Mouse (Mus musculus): Measurements from ENCODE around the gene Mturn. TPM values are rescaled to one million over a fixed set of nuclear protein-coding genes. Genes with fewer than 3 reads are reported as not detected.

Mturn gene
- polyA plus RNA-seq, 1 experiment from 2014 or later, result 8.6 TPM

- no peak for ATAC-seq (ENCODE audit: insufficient number of reproducible peaks, insufficient read depth, low FRiP score, low read depth)
Observed at GRCm38 (mm10) chr6:54737255-54737654, 55.8 kb downstream of the Mturn start.

GRCm38 (mm10) chr6:54737684-54738083, 56.3 kb downstream of the Mturn start:
- Histone ChIP-seq H3K27me3 (ENCODE audit: control insufficient read depth, insufficient read depth, low read length) (no peaks in the 10 kb centered on the region), H3K27ac (replicated peaks in 1 of 2; ENCODE audit: control insufficient read depth in 1 of 2, insufficient read depth in 1 of 2, low read depth in 2 of 2, low read length in 2 of 2) (no peak overlapping the region), H3K9me3 (ENCODE audit: control insufficient read depth, low read length) (no peaks in the 10 kb centered on the region), H3K4me1 (ENCODE audit: control insufficient read depth in 2 of 2, insufficient read depth in 2 of 2, low read length in 2 of 2) (no peaks in the 10 kb centered on the region), H3K4me3 (ENCODE audit: control insufficient read depth in 1 of 2, insufficient read depth in 1 of 2, low read depth in 1 of 2, low read length in 2 of 2) (no peak overlapping the region), H3K9ac (ENCODE audit: low read length) (no peak overlapping the region), H3K36me3 (ENCODE audit: control insufficient read depth, insufficient read depth, low read length) (no peaks in the 10 kb centered on the region), H3K4me2 (ENCODE audit: low read length) (no peak overlapping the region)
- ATAC-seq (ENCODE audit: insufficient number of reproducible peaks, insufficient read depth, low FRiP score, low read depth), result no peak
- WGBS, result 74% methylated on average over 3 of the region's 3 CpGs

More at GRCm38 (mm10) chr6:54737255-54737654, 55.8 kb downstream of the Mturn start:
- Histone ChIP-seq H3K4me2 (ENCODE audit: low read length) (no peak overlapping the region), H3K27ac (replicated peaks in 1 of 2; ENCODE audit: control insufficient read depth in 1 of 2, insufficient read depth in 1 of 2, low read depth in 2 of 2, low read length in 2 of 2) (no peak overlapping the region), H3K4me3 (ENCODE audit: control insufficient read depth in 1 of 2, insufficient read depth in 1 of 2, low read depth in 1 of 2, low read length in 2 of 2) (no peak overlapping the region), H3K9ac (ENCODE audit: low read length) (no peak overlapping the region), H3K36me3 (ENCODE audit: control insufficient read depth, insufficient read depth, low read length) (no peaks in the 10 kb centered on the region), H3K4me1 (ENCODE audit: control insufficient read depth in 2 of 2, insufficient read depth in 2 of 2, low read length in 2 of 2) (no peaks in the 10 kb centered on the region), H3K27me3 (ENCODE audit: control insufficient read depth, insufficient read depth, low read length) (no peaks in the 10 kb centered on the region), H3K9me3 (ENCODE audit: control insufficient read depth, low read length) (no peaks in the 10 kb centered on the region)
- 78% methylated on average over 3 of the region's 3 CpGs for WGBS

GRCm38 (mm10) chr6:54749056-54749455, 67.6 kb downstream of the Mturn start:
- H3K4me1 ChIP-seq (ENCODE audit: control insufficient read depth in 2 of 2, insufficient read depth in 2 of 2, low read length in 2 of 2), result peaks cover 0 to 2% of the 10 kb centered on the region in 2 experiments; a peak in 1 of 4 replicates
- ATAC-seq (ENCODE audit: insufficient number of reproducible peaks, insufficient read depth, low FRiP score, low read depth), result no peak
- H3K9me3 ChIP-seq (ENCODE audit: control insufficient read depth, low read length), result no peaks in the 10 kb centered on the region
- H3K9ac ChIP-seq (ENCODE audit: low read length), result no peak overlapping the region
- H3K4me2 ChIP-seq (ENCODE audit: low read length), result no peak overlapping the region
- H3K4me3 ChIP-seq (ENCODE audit: control insufficient read depth in 1 of 2, insufficient read depth in 1 of 2, low read depth in 1 of 2, low read length in 2 of 2), result no peak overlapping the region
- H3K27me3 ChIP-seq (ENCODE audit: control insufficient read depth, insufficient read depth, low read length), result no peaks in the 10 kb centered on the region
- H3K27ac ChIP-seq (replicated peaks in 1 of 2; ENCODE audit: control insufficient read depth in 1 of 2, insufficient read depth in 1 of 2, low read depth in 2 of 2, low read length in 2 of 2), result no peak overlapping the region
- 86% methylated on average over 7 of the region's 7 CpGs for WGBS
- H3K36me3 ChIP-seq (ENCODE audit: control insufficient read depth, insufficient read depth, low read length), result no peaks in the 10 kb centered on the region

- no peaks in the 10 kb centered on the region for H3K9me3 ChIP-seq (ENCODE audit: control insufficient read depth, low read length)
- H3K4me3 ChIP-seq (ENCODE audit: control insufficient read depth in 1 of 2, insufficient read depth in 1 of 2, low read depth in 1 of 2, low read length in 2 of 2), result no peak overlapping the region
- H3K4me2 ChIP-seq (ENCODE audit: low read length), result no peak overlapping the region
- H3K9ac ChIP-seq (ENCODE audit: low read length), result no peak overlapping the region
- no peak for ATAC-seq (ENCODE audit: insufficient number of reproducible peaks, insufficient read depth, low FRiP score, low read depth)
- peaks cover 0 to 2% of the 10 kb centered on the region in 2 experiments; a peak in 1 of 4 replicates for H3K4me1 ChIP-seq (ENCODE audit: control insufficient read depth in 2 of 2, insufficient read depth in 2 of 2, low read length in 2 of 2)
- no peaks in the 10 kb centered on the region for H3K36me3 ChIP-seq (ENCODE audit: control insufficient read depth, insufficient read depth, low read length)
- H3K27ac ChIP-seq (replicated peaks in 1 of 2; ENCODE audit: control insufficient read depth in 1 of 2, insufficient read depth in 1 of 2, low read depth in 2 of 2, low read length in 2 of 2), result no peak overlapping the region
- WGBS, result 74% methylated on average over 4 of the region's 4 CpGs
- H3K27me3 ChIP-seq (ENCODE audit: control insufficient read depth, insufficient read depth, low read length), result no peaks in the 10 kb centered on the region
Observed at GRCm38 (mm10) chr6:54751621-54752020, 70.2 kb downstream of the Mturn start.

GRCm38 (mm10) chr6:54752076-54752475, 70.7 kb downstream of the Mturn start:
- Histone ChIP-seq H3K36me3 (ENCODE audit: control insufficient read depth, insufficient read depth, low read length) (no peaks in the 10 kb centered on the region), H3K9ac (ENCODE audit: low read length) (no peak overlapping the region), H3K9me3 (ENCODE audit: control insufficient read depth, low read length) (no peaks in the 10 kb centered on the region), H3K4me3 (ENCODE audit: control insufficient read depth in 1 of 2, insufficient read depth in 1 of 2, low read depth in 1 of 2, low read length in 2 of 2) (no peak overlapping the region), H3K27me3 (ENCODE audit: control insufficient read depth, insufficient read depth, low read length) (no peaks in the 10 kb centered on the region), H3K4me2 (ENCODE audit: low read length) (no peak overlapping the region), H3K4me1 (ENCODE audit: control insufficient read depth in 2 of 2, insufficient read depth in 2 of 2, low read length in 2 of 2) (peaks cover 0 to 2% of the 10 kb centered on the region in 2 experiments; a peak in 1 of 4 replicates), H3K27ac (replicated peaks in 1 of 2; ENCODE audit: control insufficient read depth in 1 of 2, insufficient read depth in 1 of 2, low read depth in 2 of 2, low read length in 2 of 2) (no peak overlapping the region)
- ATAC-seq (ENCODE audit: insufficient number of reproducible peaks, insufficient read depth, low FRiP score, low read depth), result no peak
- WGBS, result 37% methylated on average over 3 of the region's 3 CpGs

Other genes with a start within 250 kb of the Mturn start
- gene Scrn1, start 115.1 kb upstream of the Mturn start, polyA plus RNA-seq (2014; fragmentation: Nextera tagmentation; extraction: Ambion mirVana), result 7.5 and 11.1 TPM in 2 replicates
- 8.2 and 8.9 TPM in 2 replicates for gene Plekha8, start 86.5 kb upstream of the Mturn start, polyA plus RNA-seq (2014; fragmentation: Nextera tagmentation; extraction: Ambion mirVana)
- gene Fkbp14, start 84.3 kb upstream of the Mturn start, polyA plus RNA-seq (2014; fragmentation: Nextera tagmentation; extraction: Ambion mirVana), result 23.5 and 26.9 TPM in 2 replicates
- gene Znrf2, start 135.3 kb downstream of the Mturn start, polyA plus RNA-seq (2014; fragmentation: Nextera tagmentation; extraction: Ambion mirVana), result 3.8 TPM in 2 replicates